Mouse (Mus musculus) Patski (cell line): Measurements from ENCODE around the gene Pank3. TPM values are rescaled to one million over a fixed set of nuclear protein-coding genes. Genes with fewer than 3 reads are reported as not detected.
A peak's percentile ranks its signal among the peaks of the same experiment; 100 is the strongest.
"Not testable (repeated sequence)": the region's sequence is repeated elsewhere in the genome, so short reads cannot be mapped to it uniquely, and the experiment has no call there.

Source experiments
- ATAC-seq: fragments of 100-300 bp; one replicate; pipeline ENCODE4 v1.8.0; 2021
- CTCF ChIA-PET: fragments of 350-600 bp; sonication (Branson Sonifier 250); formaldehyde crosslinking; loops from one replicate; lab custom pipeline; 2022; ENCODE audit warnings: inconsistent platforms; lab: Charles Lee
- POLR2A ChIA-PET: fragments of 350-600 bp; sonication (Branson Sonifier 250); formaldehyde crosslinking; loops from one replicate; lab custom pipeline; 2022; ENCODE audit warnings: antibody characterized with exemption, inconsistent platforms; lab: Charles Lee
- DNase-seq: peaks from one replicate; pipeline ENCODE4 v3.0.0-alpha.2; 2011; ENCODE audit warnings: low read depth, low spot score
- H3K27me3 ChIP-seq: fragments of 371-371 bp; one replicate; pipeline ENCODE4 v1.5.1; 2021
- CTCF ChIP-seq: fragments of 100-300 bp; IDR thresholded peaks from one replicate; pipeline ENCODE4 v1.5.1; 2021
- in situ Hi-C: fragments of 300-500 bp; cut with MboI; formaldehyde crosslinking; loops from 3 replicates; pipeline ENCODE4 v1.11.1; 2018; ENCODE audit warnings: low pct_unique_long_range_greater_than_20kb, mixed read lengths
- polyA plus RNA-seq: library from polyadenylated mRNA; unstranded; gene quantifications from one replicate; pipeline ENCODE4 v1.2.3, GENCODE M21; 2021

Gene Pank3
- polyA plus RNA-seq, 1 experiment from 2014 or later, result 30.1 TPM

- no peak for TF ChIP-seq CTCF
- no peaks in the 10 kb centered on the region for H3K27me3 ChIP-seq
- ChIA-PET POLR2A (interaction anchor here (0.6 to 0.7 kb wide), 2 partner anchors 69 to 81 kb away, joined by 3 read pairs; no protein-coding TSS in a partner anchor), CTCF (interaction anchor here (1.0 to 2.0 kb wide), 3 partner anchors 11 to 163 kb away, joined by 3 to 5 read pairs (median 3); no protein-coding TSS in a partner anchor)
- ATAC-seq (no peak), DNase-seq (peak; percentile 35)
- in situ Hi-C loops, result loop anchor here (10.0 kb wide), 1 partner anchor 146 kb away; the partner anchor contains the start of gene Wwc1
Measured at GRCm38 (mm10) chr11:35838345-35839338, 69.4 kb downstream of the Pank3 start.

GRCm38 (mm10) chr11:35840282-35840681 lies 71.0 kb downstream of the Pank3 start:
- ATAC-seq (no peak), DNase-seq (no peak)
- POLR2A ChIA-PET, result interaction anchor here (0.8 kb wide), 1 partner anchor 139 kb away, joined by 3 read pairs; no protein-coding TSS in a partner anchor
- CTCF ChIA-PET, result interaction anchor here (2.0 kb wide), 1 partner anchor 9 kb away, joined by 5 read pairs; no protein-coding TSS in a partner anchor
- H3K27me3 ChIP-seq, result no peaks in the 10 kb centered on the region
- TF ChIP-seq CTCF, result no peak
- in situ Hi-C loops, result no loop called here

- in situ Hi-C loops, result not testable (repeated sequence)
Measured at GRCm38 (mm10) chr11:35840806-35841205, 71.5 kb downstream of the Pank3 start.

More at GRCm38 (mm10) chr11:35840806-35841205, 71.5 kb downstream of the Pank3 start:
- H3K27me3 ChIP-seq, CTCF ChIA-PET, ATAC-seq, DNase-seq: not testable (repeated sequence)
- POLR2A ChIA-PET, result interaction anchor here (1.0 kb wide), 1 partner anchor 38 kb away, joined by 3 read pairs; no protein-coding TSS in a partner anchor

Other genes with a start within 250 kb of the Pank3 start
- not detected for gene Fbll1, start 29.4 kb downstream of the Pank3 start, polyA plus RNA-seq
- 123 TPM for gene Rars, start 65.0 kb downstream of the Pank3 start, polyA plus RNA-seq
- 384 TPM for gene Wwc1, start 211.0 kb downstream of the Pank3 start, polyA plus RNA-seq